ENCODE assay signal across 19 mouse cellular contexts in the genomic region with DNA sequence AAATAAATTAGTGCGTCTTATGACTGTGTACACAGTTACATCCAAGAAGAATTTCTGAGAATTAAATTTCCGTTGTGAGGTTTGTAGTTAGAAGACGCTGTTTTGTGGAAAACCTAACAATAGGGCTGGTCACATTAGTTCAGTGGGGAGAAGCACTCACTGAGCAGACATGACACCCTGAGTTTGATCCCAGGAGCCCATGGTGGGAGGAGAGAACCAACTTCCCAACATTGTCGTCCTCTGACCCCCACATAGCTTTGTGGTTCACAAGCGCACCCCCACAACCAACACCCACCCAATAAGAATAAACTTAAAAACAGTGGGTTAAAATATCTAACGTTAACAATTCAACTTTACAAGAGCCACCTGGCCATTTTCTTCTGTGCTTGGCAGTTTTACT.
"Had no signal": no experiment of that assay in that cellular context is flagged by ENCODE, and none has a peak within 500 bp of the region (broad histone marks: within the 10 kb centered on the region; RNA-seq: fewer than 3 reads in every experiment).

No protein-coding gene starts in this region.

- H3K4me1 ChIP-seq: midbrain, embryonic 10.5 days; midbrain, embryonic 12.5 days; neural tube, embryonic 13.5 days; neural tube, embryonic 15.5 days had no signal

- DNase-seq: lung, adult 18-20 months; lung, embryonic 14.5 days; lung, postnatal 10 days; lung, postnatal 4 days; midbrain, embryonic 14.5 days; retina, postnatal 1 day; right cerebral cortex, adult 18-20 months; right cerebral cortex, postnatal 25 days; right cerebral cortex, postnatal 4 days; spleen, adult 18-20 months; thymus, adult 18-20 months; thymus, postnatal 14 days; thymus, postnatal 36 days had no signal

- ATAC-seq: midbrain, embryonic 16.5 days had no signal

- H3K4me3 ChIP-seq: midbrain, embryonic 10.5 days; midbrain, embryonic 12.5 days; myocyte; neural tube, embryonic 13.5 days; neural tube, embryonic 15.5 days had no signal

- H3K4me2 ChIP-seq: lung, embryonic 14.5 days; midbrain, embryonic 12.5 days; neural tube, embryonic 13.5 days; neural tube, embryonic 15.5 days had no signal

- H3K9me3 ChIP-seq: midbrain, embryonic 10.5 days; midbrain, embryonic 12.5 days; neural tube, embryonic 13.5 days; neural tube, embryonic 15.5 days had no signal

- H3K9ac ChIP-seq: lung, embryonic 14.5 days; midbrain, embryonic 12.5 days; neural tube, embryonic 13.5 days; neural tube, embryonic 15.5 days had no signal

- H3K27me3 ChIP-seq: midbrain, embryonic 12.5 days; neural tube, embryonic 13.5 days; neural tube, embryonic 15.5 days had no signal

- H3K27ac ChIP-seq: midbrain, embryonic 10.5 days; midbrain, embryonic 12.5 days; neural tube, embryonic 13.5 days; neural tube, embryonic 15.5 days had no signal

- H3K36me3 ChIP-seq: midbrain, embryonic 10.5 days; midbrain, embryonic 12.5 days; neural tube, embryonic 13.5 days; neural tube, embryonic 15.5 days had no signal
